Mouse (Mus musculus): ENCODE results near the gene Fermt2. TPM values are rescaled to one million over a fixed set of nuclear protein-coding genes. Genes with fewer than 3 reads are reported as not detected.
A peak's percentile ranks its signal among the peaks of the same experiment; 100 is the strongest.

The Fermt2 gene
- total and polyA plus RNA-seq, 3 experiments: 11.5 to 114 (median 77.1) TPM

DNA sequence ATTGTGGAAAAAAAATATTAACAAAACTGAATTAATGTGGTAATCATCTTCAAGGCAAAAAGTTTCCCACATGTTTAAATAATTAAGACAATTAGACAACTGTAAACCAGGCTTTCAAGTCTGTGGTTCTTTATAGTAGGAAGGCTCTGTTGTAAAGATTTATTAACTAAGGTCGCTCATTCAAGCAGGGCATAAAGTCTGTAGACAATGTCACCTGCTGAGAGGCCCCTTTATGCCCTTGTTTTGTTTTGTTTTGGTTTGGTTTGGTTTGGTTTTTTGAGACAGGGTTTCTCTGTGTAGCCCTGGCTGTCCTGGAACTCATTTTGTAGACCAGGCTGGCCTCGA, 91.0 kb downstream of the Fermt2 start:
- no peak for DNase-seq

DNA sequence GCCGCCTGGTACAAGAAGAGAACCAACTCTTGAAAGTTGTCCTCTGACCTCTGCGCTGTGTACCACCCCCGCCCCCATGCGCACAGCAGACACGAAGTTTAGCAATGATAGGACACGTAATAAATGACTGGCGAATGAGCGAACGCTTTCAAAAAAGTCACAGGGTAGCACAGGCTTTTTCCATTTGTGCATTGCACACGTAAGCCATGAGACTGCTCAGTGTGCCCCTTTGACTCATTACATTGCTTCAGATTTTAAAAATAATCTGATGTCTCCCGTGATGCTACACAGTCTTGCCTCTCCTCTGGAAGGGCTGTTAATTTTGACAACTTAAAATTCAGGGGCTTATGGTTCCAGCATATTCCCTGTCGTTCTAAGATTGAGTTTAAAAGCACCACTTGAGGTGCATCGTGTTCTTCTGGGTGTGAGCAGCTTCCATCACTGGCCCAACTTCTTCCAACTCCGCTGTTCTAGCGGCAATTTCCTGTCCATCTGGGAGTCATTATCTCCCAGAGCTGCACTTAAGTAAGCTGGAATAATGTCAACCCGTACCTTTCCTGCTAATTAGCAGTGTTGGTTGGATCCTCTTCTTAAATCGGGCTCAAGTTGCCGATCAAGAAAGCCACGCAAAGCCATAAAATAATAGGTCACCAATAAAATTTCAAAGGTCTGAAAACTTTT, 91.5 kb downstream of the Fermt2 start:
- DNase-seq: no peak

- DNase-seq: no peak
Observed at GRCm38 (mm10) chr14:45434220-45434619, 95.7 kb downstream of the Fermt2 start.

- no peak for DNase-seq
Observed at GRCm38 (mm10) chr14:45432003-45432402, 97.9 kb downstream of the Fermt2 start.

DNA sequence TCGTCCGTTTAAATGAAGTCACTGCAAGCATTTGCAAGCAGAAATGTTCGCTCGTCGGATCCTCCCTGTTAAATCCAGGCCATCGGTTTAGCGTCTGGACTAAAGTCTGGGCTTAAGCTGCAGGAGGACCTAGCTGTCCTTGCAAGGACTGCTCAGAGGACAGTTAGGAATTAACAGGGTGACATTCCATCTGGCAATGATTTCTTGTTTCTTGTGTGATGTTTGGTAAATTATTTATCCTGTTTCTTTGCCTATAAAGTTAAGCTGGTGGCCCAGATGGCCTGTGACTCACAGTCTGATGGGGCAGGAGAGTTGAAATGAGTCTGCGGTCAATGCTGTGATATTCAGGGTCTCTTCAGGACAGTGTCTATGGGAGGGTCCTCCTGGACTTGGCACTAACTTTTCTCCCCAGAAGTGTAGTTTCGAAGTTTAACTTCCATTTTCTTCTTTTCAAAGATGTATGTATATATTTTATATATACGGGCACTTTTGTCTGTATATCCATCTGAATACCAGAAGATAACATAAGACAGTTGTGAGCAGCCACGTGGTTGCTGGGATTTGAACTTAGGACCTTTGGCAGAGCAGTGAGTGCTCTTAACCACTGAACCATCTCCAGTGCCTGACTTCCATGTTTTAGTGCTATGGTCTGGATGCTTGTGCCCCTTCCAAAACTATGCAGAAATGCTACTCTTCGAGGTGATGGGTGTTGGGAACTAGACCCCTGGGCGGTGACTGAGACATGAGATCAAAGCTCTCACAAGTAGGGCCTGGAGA, 99.7 kb downstream of the Fermt2 start:
- no peak for DNase-seq

DNA sequence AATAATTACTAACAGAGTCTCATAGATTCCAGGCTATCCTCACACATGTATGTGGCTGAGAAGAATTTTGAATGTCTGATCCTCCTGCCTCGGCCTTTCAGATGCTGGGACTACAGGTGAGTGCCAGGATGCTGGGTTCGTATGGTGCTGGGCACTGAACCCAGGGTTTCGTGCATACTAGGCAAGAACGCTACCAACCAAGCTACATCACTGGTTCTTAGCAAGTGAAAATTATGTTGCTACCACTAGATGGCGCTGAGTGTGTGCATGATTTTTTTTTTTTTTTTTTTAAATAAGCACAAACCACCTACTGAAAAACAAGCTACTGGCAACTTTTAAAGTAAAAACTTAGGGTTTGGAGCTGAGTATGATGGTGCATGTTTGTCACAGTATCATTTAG, 106.7 kb downstream of the Fermt2 start:
- DNase-seq: peak; percentile 17

GRCm38 (mm10) chr14:45422371-45422770, 107.5 kb downstream of the Fermt2 start:
- DNase-seq: peak; percentile 40

DNA sequence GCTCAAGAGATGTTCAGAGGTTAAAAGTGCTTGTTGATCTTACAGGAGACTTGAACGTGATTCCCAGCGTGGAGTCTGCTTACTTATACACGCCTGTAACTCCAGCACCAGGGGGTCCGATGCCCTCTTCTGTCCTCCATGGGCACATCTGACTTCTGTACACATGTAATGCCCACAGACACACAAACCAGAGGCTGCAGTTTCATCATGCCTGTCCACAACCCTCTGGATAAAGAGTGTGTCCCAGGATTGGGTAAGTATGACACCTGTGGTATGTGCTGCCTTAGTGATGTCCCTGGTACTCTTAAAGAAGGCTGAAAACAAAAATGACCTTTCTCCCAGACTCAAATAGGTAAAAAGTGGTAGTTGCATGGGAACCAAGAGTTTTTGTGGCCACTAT, 110.6 kb downstream of the Fermt2 start:
- no peak for DNase-seq

DNA sequence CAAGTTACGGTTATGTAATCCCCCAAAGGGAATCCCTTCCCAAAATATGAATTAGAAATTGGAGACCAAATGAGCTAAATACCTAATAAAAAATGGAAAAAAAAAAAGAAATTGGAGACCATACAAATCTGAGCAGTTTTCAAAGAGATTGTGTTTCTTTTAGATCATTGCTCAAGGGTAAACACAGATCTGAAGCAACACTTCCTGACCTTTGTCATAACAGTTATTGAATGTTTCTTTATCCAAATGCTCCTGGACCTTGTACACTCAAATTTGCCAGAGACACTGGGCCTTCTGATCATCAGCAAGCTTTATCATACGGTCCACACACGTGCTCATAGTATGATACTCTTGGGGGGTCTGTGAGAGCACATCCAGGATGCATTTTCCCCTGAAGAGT, 111.4 kb downstream of the Fermt2 start:
- no peak for DNase-seq

GRCm38 (mm10) chr14:45416265-45416664, 113.7 kb downstream of the Fermt2 start:
- peak; percentile 8 for DNase-seq

Other genes starting within 250 kb of the Fermt2 start
- gene Ero1l, start 211.3 kb downstream of the Fermt2 start, total RNA-seq (2021): 10 to 100 TPM; 34.7 to 39.3 TPM
- 2.7 and 4.2 TPM in 2 replicates for gene Ero1l, start 211.3 kb downstream of the Fermt2 start, polyA plus RNA-seq (2012; rRNA removed)
- 100 to 1,000 TPM; 104 to 142 TPM for gene Psmc6, start 200.3 kb downstream of the Fermt2 start, total RNA-seq (2021)
- 4.5 and 5.7 TPM in 2 replicates for gene Psmc6, start 200.3 kb downstream of the Fermt2 start, polyA plus RNA-seq (2012; rRNA removed)
- gene Styx, start 179.0 kb downstream of the Fermt2 start, total RNA-seq (2021): 10 to 100 TPM; 26.2 to 28.1 TPM
- gene Styx, start 179.0 kb downstream of the Fermt2 start, polyA plus RNA-seq (2012; rRNA removed): 22.3 and 24.1 TPM in 2 replicates
- 10 to 100 TPM; 27.0 to 29.4 TPM for gene Gnpnat1, start 125.2 kb downstream of the Fermt2 start, total RNA-seq (2021)
- 1.3 and 1.8 TPM in 2 replicates for gene Gnpnat1, start 125.2 kb downstream of the Fermt2 start, polyA plus RNA-seq (2012; rRNA removed)
- gene Ddhd1, start 128.0 kb upstream of the Fermt2 start, total RNA-seq (2021): 10 to 100 TPM; 19.9 to 20.9 TPM
- gene Ddhd1, start 128.0 kb upstream of the Fermt2 start, polyA plus RNA-seq (2012; rRNA removed): 8.3 and 9.7 TPM in 2 replicates

Measured in adrenal gland, adult 2 months (tissue).